Mouse (Mus musculus) mature B cell (primary cell): Measurements from ENCODE around the gene Hoxd9.

Experiments
- in situ Hi-C: fragments of 300-500 bp; cut with MboI; formaldehyde crosslinking; loops from 2 replicates; pipeline ENCODE4 v1.14.3; 2019

Gene Hoxd9

DNA sequence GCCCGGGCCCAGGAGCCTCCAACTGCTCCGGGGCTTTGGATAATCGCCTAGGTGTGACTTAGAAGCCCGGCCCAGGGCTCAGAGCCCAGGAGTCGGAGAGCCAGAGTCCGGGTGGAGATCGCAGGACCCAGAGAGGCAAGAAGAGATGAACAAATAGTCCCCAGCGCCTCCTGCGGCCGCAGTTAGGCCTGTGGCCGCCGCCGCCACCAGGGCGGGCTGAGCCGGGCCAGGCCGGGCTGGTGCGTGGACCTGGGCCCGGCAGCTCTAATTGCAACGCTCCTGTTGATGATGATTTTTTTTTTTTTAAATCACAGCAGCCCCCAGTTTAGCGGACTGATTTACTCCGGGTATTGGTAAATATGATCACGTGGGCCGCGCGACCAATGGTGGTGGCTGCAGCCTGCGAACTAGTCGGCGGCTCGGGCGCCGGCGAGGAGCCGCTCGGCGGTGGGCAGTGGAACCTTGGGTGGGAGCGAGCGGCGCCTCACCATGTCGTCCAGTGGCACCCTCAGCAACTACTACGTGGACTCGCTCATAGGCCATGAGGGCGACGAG, at the start of gene Hoxd9:
Gene Hoxd9 (plus strand): TSS at position 161 of the 555 bp plus-strand sequence.
- in situ Hi-C loops, result no loop called here

DNA sequence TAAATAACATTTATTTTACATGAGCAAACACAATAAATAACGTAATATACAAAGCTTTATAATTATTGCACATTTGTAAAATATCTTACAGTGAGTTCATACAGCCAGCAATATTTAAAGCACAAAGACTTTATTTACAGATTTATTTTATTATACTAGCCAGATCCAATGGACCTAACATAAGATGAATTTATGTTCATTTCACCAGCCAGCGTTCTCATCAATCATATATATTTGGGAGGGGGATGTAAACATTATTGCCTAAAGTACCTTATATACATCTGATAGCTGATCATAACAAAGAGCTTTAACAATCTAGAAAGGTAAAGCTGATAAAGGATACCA, 44.6 kb upstream of the Hoxd9 start:
- in situ Hi-C loops, result loop anchor here (25.0 kb wide), 1 partner anchor 1091 kb away; no protein-coding TSS in a partner anchor

DNA sequence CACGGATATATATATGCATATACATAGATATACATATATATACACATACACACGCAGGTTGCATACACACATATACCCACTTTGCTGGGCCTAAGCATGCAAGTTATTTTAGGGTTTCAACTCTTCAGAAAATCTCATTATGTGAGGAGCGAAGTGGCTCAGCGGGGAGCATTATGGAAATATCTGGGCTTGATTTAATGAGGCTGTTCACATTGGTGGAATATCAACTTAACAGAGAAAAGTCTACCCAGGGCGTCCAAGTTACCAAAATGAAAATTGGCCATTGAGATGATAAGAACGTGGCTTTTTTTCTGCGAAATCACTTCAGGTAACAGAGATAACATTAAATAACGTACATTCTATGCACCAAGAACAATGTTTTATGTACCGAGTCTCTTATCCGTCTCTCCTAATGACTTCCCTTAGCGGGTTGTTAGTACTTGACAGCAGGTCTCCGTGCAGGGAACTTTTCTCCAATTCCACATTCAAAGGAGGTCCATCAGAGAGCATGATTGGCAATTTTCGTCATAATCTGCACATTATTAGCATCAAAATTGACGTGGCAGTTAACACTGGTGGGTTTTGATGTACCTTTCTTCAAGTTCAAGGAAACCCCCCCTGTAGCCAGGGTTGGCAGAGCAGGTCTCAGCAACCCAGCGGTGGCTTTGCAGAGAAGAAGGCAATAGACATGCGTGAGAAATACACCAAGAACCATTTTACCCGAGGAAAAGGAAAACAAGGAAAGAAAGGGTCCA, 43.6 kb upstream of the Hoxd9 start:
- in situ Hi-C loops, result loop anchor here (25.0 kb wide), 1 partner anchor 1092 kb away; no protein-coding TSS in a partner anchor

DNA sequence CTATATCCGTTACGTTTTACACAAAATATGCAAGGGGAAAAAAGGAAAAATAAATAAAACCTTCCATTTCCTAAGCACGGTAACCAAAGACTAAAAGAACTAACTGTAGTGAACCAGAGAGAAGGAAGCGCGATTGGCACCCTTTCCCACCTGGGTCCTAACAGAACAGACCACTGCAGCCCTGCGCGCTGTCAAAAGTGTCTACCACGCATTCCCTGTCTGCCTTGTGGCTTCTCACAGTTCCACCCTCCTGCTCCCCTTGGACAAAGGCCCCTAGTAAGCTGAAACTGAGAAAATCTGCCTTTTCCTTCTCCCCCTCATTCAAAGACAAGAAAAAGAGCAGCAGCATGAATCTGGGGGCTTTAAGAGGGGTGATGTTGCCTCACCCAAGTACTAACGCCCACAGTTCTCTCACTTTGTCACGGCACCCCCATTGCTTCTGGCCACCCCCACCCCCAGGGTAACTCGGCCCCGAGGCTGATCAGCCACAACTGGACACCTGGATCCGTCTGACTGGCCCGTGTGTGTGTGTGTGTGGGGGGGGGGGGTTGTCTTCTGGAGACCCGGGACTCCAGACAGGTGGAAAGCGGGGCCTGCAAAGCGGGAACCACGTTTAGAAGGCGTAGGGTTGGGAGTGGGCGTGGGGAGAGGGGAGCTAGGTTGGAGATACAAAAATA, 42.6 kb upstream of the Hoxd9 start:
- in situ Hi-C loops, result loop anchor here (25.0 kb wide), 1 partner anchor 1093 kb away; no protein-coding TSS in a partner anchor

DNA sequence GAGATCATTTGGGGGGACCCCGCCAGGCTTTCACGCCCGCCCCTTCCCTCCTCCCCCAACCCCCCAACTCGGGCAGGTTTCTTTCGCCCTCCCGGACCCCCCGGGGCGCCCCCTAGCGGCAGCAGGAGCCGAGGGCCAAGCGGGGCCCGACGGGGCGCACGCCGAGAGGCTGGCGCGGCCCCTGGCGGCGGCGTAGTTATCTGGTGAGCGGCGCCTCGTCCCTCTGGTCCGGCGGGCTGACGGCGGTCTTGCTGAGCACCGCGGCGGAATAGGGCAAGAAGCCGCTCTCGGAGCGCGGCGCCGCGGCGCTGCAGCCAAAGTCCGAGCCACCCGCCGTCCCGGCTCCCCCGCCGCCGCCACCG, 42.1 kb upstream of the Hoxd9 start:
- in situ Hi-C loops, result loop anchor here (25.0 kb wide), 1 partner anchor 1093 kb away; no protein-coding TSS in a partner anchor

DNA sequence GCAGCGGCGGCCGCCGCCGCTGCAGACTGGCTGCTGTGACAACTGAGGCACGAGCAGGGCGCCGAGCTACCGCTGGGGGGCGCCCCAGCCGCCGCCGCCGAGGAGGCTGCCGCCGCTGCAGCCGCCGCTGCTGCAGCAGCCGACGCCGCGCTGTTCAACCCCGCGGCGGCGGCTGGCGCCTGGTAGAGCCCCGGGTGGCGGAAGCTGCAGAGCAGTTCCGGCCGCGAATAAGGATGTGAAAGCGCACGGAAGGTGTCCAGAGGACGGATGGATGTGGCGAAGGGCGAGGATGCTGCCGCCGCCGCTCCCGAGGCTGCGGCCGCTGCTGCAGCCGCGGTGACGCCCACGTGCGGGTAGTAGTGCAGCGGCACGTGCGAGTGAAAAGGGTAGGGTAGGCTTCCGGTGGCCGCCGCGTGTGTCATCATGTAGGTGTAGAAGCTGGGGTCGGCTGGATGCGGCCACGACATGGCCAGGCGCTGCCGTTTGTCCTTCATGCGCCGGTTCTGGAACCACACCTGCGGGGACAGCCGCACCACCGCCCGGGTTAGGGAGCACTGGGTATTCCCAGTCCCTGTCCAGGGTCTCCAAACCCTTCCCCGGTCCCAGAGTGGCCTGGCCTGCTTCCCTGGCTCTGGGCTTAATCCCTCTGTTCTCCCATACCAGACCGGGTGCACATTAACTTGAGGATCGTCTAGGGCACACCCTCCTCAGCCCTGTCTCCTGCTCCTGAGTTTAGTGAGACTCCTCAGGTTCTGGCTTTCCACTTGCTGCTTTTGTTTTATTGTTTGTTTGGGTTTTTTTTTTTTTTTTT, 41.5 kb upstream of the Hoxd9 start:
- in situ Hi-C loops, result loop anchor here (25.0 kb wide), 1 partner anchor 1094 kb away; no protein-coding TSS in a partner anchor

DNA sequence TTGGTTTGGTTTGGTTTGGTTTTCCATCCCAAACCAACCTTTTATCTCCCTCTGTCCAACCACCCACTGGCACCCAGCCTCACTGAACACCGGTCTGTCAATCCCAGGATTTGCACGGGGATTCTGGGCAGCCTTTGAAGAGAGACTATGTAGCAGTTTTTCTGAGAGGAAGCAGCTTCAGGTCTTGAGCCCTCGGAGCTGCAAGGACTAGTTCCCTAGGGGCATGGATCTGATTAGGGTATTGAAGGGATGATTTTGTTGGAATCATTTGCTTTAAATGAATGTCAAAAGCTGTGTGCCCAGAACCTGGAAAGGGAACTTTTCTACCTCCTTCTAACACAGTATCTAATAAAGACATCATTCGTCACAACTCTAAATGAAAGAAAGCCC, 40.9 kb upstream of the Hoxd9 start:
- in situ Hi-C loops, result loop anchor here (25.0 kb wide), 1 partner anchor 1094 kb away; no protein-coding TSS in a partner anchor

DNA sequence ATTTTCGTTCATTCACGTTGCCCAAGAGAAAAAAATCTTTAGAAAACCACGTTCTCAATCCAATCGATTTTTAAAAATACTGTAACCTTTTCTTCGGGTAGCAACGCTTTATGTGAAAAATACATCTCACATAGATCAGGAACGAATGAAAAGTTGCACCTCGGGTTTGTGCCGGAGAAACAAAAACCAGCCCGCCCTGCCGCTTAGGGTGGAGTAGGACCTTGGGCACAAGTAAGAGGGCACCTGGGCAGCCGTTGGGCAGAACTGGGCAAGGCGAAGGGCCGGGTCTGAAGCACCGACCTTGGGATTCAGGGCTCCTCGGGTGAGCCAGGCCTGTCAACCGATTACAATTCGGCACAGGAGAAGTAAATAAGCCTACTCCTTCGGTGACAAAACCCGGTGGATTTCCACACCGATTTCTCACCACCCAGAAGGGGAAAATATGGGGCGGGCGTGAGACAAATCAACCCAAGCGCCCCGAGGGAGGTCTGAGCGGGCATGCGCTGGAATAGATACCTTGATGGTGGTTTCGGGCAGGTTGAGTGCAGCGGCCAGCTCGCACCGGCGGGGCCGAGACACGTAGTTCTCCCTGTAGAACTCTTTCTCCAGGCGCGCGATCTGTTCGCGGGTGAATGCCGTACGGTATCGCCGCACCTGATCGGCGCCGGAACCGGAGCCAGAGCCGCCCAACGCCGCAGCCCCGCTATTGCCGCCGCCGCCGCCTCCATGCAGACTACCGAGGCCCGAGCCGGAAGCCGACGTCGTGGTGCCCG, 40.1 kb upstream of the Hoxd9 start:
- in situ Hi-C loops, result loop anchor here (25.0 kb wide), 1 partner anchor 1095 kb away; no protein-coding TSS in a partner anchor

DNA sequence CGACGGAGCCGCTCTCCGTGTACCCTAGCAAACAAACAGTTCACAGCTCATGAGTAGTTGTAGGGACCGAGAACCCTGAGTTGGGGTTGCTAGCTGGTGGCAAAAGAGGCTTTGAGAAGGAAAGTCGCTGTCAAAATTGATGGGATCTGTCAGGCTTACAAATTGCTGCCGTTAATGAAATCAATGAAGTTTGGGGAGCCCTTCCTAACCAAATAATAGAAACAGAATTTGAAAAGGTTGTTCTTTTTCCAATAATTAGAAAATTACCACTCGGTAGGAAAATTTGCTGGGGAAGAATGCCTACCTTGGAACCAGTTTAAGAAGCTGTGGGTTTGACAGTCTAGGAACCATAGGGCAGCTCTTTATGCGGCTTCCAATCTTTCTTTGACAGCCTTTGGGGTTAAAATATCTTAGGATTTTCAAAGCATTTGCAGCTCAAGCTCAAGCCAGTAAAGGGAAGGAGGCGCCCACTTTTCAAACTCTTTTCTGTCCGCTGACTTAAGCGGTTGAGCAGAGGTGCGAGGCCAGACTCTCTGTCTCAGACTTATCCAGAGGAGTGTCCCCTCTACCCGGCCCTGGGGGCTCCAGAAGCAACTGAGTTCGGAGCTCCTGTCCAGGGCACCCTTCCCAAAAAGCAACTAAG, 39.4 kb upstream of the Hoxd9 start:
- in situ Hi-C loops, result loop anchor here (25.0 kb wide), 1 partner anchor 1096 kb away; no protein-coding TSS in a partner anchor

DNA sequence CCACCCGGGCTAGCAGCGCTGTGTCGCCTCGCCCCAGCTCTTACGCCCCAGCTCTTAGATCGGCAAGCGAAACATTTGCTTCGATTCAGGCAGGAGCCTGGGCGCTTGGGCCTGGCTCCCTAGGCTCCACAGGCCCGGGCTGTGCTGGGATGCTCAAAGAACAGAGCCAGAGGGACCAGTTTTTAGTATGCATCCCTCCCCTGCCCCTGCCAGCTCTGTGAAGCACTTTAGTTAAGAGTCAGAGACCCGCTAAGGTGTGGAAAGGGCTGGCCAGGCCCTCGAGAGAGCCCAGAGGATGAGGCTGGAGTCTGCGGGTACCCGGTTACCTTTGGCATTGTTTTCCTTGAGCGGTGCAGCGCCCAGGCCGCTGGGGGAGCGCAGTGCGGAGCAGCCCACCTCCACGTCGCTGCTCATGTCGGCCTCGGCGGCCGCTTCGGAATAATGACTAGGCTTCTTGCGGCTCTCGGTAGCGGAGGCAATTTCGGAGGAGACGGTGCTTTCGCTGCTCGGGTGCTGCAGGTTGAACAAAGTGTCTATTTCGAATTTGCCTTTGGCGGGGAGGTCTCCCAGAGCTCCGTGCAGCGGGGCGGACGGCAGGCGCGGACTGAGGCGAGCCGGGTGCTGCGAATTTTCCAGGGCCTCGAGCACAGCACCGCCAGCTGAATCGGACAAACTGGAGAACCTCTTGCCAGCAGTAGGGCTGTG, 38.7 kb upstream of the Hoxd9 start:
- in situ Hi-C loops, result loop anchor here (25.0 kb wide), 1 partner anchor 1097 kb away; no protein-coding TSS in a partner anchor

DNA sequence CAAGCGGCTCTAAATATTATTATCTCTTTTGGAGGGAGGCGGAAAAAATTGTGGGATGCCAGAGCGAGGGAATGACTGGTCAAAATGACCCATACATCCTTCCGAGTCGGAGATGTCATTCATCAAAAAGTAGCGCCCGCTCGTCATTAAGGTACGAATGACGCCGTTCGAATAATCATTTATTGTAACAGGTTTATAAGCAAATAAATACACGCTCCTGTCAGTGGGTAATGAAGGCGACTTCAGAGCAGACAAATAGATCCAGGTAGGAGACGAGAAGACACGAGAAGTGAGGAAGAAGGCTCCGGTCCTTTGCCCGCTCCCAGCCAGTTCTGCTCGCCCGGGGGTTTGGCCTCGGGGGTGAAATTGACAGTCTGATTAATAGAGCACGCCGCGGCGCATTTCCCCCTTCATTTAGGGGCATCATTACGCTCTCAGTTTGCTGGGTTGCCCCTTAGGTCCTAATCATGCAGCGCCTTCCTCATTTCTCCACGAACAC, 38.0 kb upstream of the Hoxd9 start, which contains the start of gene Evx2:
Gene Evx2 (minus strand): TSS at position 51 of the 499 bp plus-strand sequence.
- in situ Hi-C loops, result loop anchor here (25.0 kb wide), 1 partner anchor 1097 kb away; no protein-coding TSS in a partner anchor

DNA sequence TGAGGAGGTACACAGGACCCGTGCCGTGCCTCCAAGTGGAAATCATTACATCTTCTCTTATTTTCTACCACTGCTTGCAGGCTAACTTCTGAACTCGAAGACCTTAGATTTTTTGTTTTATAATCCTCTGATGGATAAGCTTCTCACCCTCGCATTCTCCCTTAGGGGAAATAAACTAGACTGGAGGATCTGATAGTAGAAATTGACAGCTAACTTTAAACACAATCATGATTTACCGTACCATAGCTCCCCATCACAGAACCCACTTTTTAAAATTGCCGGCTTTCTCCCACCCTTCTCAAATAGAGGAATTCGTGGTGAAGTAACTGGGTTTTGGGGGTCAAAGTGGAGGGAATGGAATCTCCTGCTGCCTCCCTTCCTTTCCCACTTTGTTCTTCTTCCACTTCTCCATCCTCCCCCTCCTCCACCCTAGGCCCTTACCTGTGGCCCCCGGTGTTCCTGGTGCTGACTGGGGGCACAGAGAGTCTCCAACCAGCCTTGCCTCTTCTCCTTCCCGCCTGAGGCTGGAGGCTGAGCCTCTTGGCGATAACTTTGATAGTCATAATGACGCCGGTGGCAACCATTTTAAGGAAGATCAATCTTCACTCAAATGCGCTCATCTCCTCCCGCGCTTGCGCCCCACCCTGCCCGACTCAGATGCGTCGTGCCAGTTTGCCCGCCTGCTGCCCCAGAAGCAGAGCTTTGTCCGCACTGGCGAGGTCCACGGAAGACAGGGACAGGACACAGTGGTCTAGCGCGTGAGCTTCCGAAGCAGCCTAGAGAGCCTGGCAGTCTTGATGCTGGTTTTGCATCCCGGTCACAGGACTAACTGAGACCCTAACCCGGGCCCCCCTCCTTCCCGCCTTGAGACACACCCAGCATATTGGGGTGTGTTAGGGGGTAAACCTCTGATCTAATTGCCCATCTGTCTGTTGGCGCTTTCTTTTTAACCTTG, 36.8 kb upstream of the Hoxd9 start:
- in situ Hi-C loops, result loop anchor here (25.0 kb wide), 1 partner anchor 1098 kb away; no protein-coding TSS in a partner anchor

DNA sequence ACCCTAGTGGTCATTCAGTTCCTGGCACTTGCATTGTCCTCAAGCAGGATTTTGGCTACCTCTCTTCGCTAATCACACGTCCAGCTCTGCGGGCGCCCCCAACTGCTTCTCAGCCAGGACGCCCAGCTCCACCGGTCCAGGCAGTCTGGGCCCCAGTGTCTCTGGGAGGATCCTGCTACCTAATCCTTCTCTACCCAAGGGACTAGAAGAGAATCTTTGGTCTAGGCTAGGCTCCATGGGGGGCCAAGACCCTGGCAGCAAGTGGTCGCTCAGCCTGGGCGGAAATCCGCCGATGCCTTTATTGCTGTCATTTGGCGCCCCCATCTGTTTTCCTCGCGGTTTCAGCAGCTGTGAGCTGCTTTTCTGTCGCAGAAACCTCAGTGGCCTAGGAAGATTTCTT, 35.8 kb upstream of the Hoxd9 start:
- in situ Hi-C loops, result loop anchor here (25.0 kb wide), 1 partner anchor 1099 kb away; no protein-coding TSS in a partner anchor

DNA sequence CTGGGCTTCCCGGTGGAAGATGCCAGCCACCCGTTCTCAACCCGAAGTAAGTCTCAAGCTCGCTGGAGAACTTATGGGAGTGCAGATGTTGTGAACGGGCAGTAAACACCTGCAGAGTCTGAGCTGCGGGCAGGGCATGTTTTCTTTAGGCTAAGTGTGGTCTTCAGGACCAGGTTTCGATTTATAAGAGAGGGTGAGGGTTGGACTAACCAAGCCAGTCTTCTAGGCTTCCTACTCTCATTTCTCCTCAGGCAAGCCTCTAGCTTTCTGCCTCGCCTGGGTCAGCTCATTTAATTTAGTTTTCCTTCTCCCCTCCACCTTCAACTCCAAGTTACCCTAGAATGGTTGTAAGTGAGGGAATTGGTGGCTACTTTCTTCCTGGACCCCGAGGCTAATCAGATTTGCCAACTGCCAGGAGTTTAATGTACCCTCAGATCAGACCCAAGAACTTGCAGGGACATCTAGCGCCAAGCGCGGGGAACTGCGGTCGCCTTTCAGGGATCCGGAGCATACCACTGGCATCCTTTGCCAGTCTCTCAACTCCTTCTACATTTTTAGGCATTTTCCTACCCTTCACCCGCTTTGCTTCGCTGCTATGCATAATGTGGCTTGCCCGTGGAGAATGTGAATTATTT, 34.1 kb upstream of the Hoxd9 start:
- in situ Hi-C loops, result loop anchor here (25.0 kb wide), 1 partner anchor 1101 kb away; no protein-coding TSS in a partner anchor

DNA sequence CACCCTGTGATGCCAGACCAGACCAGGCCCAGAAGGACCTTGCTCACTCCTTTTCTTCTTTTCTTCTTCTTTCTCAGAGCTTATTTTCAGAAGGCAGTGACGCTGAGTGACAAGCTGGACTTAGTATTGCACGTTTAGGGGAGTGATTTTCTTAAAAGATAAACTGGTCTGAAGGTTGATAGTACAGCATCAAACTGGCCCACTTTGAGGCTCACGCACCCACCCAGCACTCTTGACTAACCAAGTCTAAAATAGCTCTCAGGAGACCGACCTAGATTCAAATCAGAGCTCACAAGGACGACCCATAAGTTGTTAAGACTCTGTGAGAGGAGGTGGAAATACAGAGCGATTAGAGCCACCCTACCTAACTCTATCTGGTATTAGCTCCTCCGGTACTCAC, 31.1 kb upstream of the Hoxd9 start:
- in situ Hi-C loops, result loop anchor here (25.0 kb wide), 1 partner anchor 1104 kb away; no protein-coding TSS in a partner anchor

DNA sequence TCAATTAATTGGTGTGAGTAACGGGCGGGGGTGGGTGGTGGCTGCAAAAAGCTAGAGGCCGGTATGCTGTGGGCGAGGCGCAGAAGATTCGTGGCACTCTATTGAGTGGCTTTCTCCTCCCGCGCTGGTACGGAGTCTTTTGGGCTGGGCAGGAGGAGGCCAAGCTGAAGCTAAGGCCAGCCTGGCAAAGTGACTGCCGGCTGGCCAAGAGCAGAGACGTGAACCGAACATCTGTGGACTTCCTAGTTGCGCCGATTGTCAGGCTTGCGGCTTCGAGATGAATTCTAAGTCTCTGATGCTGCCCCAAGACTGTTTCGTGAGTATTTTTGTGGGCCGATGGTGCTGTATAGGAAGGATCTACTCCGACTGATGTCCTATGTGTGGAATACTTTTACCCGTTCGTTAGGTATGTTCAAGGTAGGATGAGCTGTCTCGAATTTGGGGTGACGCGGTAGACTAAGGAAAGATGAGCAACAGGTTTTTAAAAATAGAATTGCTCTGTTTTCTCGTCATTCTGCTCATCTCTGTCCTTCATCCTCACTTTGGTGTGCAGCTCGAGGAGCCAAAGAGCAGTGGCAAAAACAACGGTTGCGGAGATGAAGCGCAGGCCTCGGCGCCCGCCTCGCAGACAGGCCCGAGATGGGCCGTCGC, 30.2 kb upstream of the Hoxd9 start:
- in situ Hi-C loops, result loop anchor here (25.0 kb wide), 1 partner anchor 1105 kb away; no protein-coding TSS in a partner anchor

DNA sequence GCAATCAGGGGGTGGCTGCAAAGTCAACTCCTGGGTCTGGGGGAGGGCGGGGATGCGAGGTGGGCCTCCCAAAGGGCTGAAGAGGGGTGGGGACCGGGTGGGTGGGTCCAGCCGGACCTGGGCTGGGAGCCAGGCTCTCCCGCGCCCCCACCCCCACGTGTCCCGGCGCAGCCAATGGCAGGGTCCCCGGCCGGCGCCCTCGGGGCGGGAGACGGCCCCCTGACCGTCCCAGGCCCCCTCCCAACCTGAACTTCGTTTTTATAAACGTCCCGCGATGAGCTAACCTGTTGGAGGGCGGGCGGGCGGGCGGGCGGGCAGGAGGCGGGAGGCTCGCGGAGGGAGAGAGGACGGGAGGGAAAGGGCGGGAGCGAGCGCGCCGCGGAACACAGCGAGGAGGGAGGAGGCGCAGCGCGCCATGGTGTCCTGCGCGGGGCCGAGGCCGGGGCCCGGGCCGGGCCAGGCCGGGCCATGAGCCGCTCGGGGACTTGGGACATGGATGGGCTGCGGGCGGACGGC, 29.6 kb upstream of the Hoxd9 start, which contains the start of gene Hoxd13:
Gene Hoxd13 (plus strand): TSS at position 469 of the 516 bp plus-strand sequence.
- in situ Hi-C loops, result loop anchor here (25.0 kb wide), 1 partner anchor 1106 kb away; no protein-coding TSS in a partner anchor
